Mouse (Mus musculus): ENCODE data around the gene Cacna1d.

GRCm38 (mm10) chr14:30299946-30300345, 191.3 kb downstream of the Cacna1d start:
- TF ChIP-seq HCFC1 (IDR thresholded peaks at IDR 0.05; ENCODE audit: low read depth, low read length), result no peak
- no peak for TF ChIP-seq MAX (IDR thresholded peaks at IDR 0.05; ENCODE audit: low read length)
- TF ChIP-seq CTCF (IDR thresholded peaks at IDR 0.05 in 2 of 3, conservative IDR thresholded peaks at IDR 0.05 in 1 of 3; ENCODE audit: control insufficient read depth in 1 of 3, insufficient read depth in 1 of 3, low read depth in 2 of 3, low read length in 3 of 3, poor library complexity in 1 of 3, severe bottlenecking in 1 of 3), result no peak
- no peak for TF ChIP-seq POLR2A (IDR thresholded peaks at IDR 0.05; ENCODE audit: control insufficient read depth in 1 of 2, insufficient read depth in 1 of 2, low read depth in 1 of 2, low read length in 2 of 2, poor library complexity in 1 of 2)
- no peak for TF ChIP-seq EP300 (IDR thresholded peaks at IDR 0.05; ENCODE audit: low read depth in 1 of 2, low read length in 2 of 2)
- TF ChIP-seq UBTF (IDR thresholded peaks at IDR 0.05; ENCODE audit: borderline replicate concordance, insufficient read depth, low read depth, low read length), result no peak
- TF ChIP-seq RAD21 (IDR thresholded peaks at IDR 0.05; ENCODE audit: low read depth, low read length), result no peak
- no peak for TF ChIP-seq MXI1 (IDR thresholded peaks at IDR 0.05; ENCODE audit: low read depth, low read length)
- TF ChIP-seq USF2 (IDR thresholded peaks at IDR 0.05; ENCODE audit: borderline replicate concordance in 1 of 2, insufficient read depth in 1 of 2, low read depth in 1 of 2, low read length in 2 of 2), result no peak
- TF ChIP-seq MAZ (IDR thresholded peaks at IDR 0.05; ENCODE audit: low read depth, low read length), result no peak

Data from MEL (cell line).